18 mouse cellular contexts compared by ENCODE assay signal in genomic region chr6:88383734-88384133, GRCm38 (mm10).
A peak's percentile ranks its signal among the peaks of the same experiment; 100 is the strongest.
DNase-seq lines count a peak whose midpoint lies in the region; ATAC-seq and TF ChIP-seq lines count a peak whose summit lies in the region.
"Had no signal": no experiment of that assay in that cellular context is flagged by ENCODE, and none has a peak within 500 bp of the region (broad histone marks: within the 10 kb centered on the region; RNA-seq: fewer than 3 reads in every experiment).

No protein-coding gene starts in this region.

- H3K4me1 ChIP-seq in liver, adult 2 months (ENCODE audit: control insufficient read depth, insufficient read depth, low read length), result peaks cover 7% of the 10 kb centered on the region
- peaks cover 10% of the 10 kb centered on the region for H3K4me1 ChIP-seq in liver, embryonic 12.5 days
- peaks cover 16% of the 10 kb centered on the region for H3K4me1 ChIP-seq in intestine, embryonic 14.5 days (replicated peaks; ENCODE audit: control insufficient read depth, insufficient read depth, low read length)
- peaks cover 26% of the 10 kb centered on the region for H3K4me1 ChIP-seq in limb, embryonic 15.5 days
- H3K4me1 ChIP-seq in lung, postnatal 0 days (ENCODE audit: insufficient read depth, low read depth, low read length), result peaks cover 5% of the 10 kb centered on the region; the same call in 1 of the 2 replicates

- H3K27me3 ChIP-seq in liver, adult 2 months (ENCODE audit: control insufficient read depth, insufficient read depth, low read length), result no peaks in the 10 kb centered on the region
- no peaks in the 10 kb centered on the region for H3K27me3 ChIP-seq in liver, embryonic 12.5 days (replicated peaks)
- no peaks in the 10 kb centered on the region for H3K27me3 ChIP-seq in intestine, embryonic 14.5 days (replicated peaks; ENCODE audit: control insufficient read depth, insufficient read depth, low read length)
- no peaks in the 10 kb centered on the region for H3K27me3 ChIP-seq in limb, embryonic 15.5 days
- H3K27me3 ChIP-seq in lung, postnatal 0 days (replicated peaks; ENCODE audit: insufficient read depth, low read length), result no peaks in the 10 kb centered on the region
- H3K27me3 ChIP-seq: midbrain, embryonic 13.5 days; neural tube, embryonic 15.5 days had no signal

- peaks cover 16% of the 10 kb centered on the region; the same call in 1 of the 2 replicates for H3K79me2 ChIP-seq in liver, adult 2 months (ENCODE audit: control insufficient read depth, insufficient read depth, low read length)

- TF ChIP-seq CTCF in liver, adult 2 months (IDR thresholded peaks at IDR 0.05; ENCODE audit: low read depth, low read length), result no peak
- TF ChIP-seq CTCF in lung, postnatal 0 days (IDR thresholded peaks at IDR 0.05), result no peak

- H3K9me3 ChIP-seq in liver, embryonic 12.5 days (replicated peaks), result no peaks in the 10 kb centered on the region
- no peaks in the 10 kb centered on the region for H3K9me3 ChIP-seq in intestine, embryonic 14.5 days (ENCODE audit: control insufficient read depth, low read length)
- H3K9me3 ChIP-seq in limb, embryonic 15.5 days, result no peaks in the 10 kb centered on the region
- no peaks in the 10 kb centered on the region for H3K9me3 ChIP-seq in lung, postnatal 0 days (ENCODE audit: low read length)
- H3K9me3 ChIP-seq: midbrain, embryonic 13.5 days; neural tube, embryonic 15.5 days had no signal

- ATAC-seq in liver, embryonic 12.5 days, result no peak
- ATAC-seq in intestine, embryonic 14.5 days (replicated peaks; ENCODE audit: low FRiP score, low TSS enrichment, low read depth), result no peak
- ATAC-seq in limb, embryonic 15.5 days (ENCODE audit: insufficient number of reproducible peaks, low FRiP score, low TSS enrichment, low read depth), result no peak
- no peak for ATAC-seq in lung, postnatal 0 days
- ATAC-seq: forebrain, embryonic 14.5 days; midbrain, embryonic 13.5 days had no signal

- peak; percentile 88 for DNase-seq in liver, adult 2 months (ENCODE audit: extremely low read depth, low read depth, low spot score)
- DNase-seq in adipocyte (ENCODE audit: low spot score), result peak; percentile 33
- no peak for DNase-seq in intestine, embryonic 14.5 days (ENCODE audit: low spot score)
- no peak for DNase-seq in urinary bladder, adult 18-20 months (ENCODE audit: low spot score in 2 of 2)
- no peak for DNase-seq in gastrocnemius, adult 8-10 months (ENCODE audit: low spot score in 2 of 2)
- DNase-seq in lung, postnatal 0 days (ENCODE audit: low spot score), result no peak
- DNase-seq: cerebellum, postnatal 10 days; gastrocnemius, postnatal 36 days; heart, postnatal 10 days; liver; lung, adult 2 months had no signal

- no peak for TF ChIP-seq POLR2A in liver, adult 2 months (IDR thresholded peaks at IDR 0.05; ENCODE audit: extremely low read depth, insufficient read depth, low read length)

- no peak overlapping the region for H3K4me3 ChIP-seq in liver, adult 2 months (ENCODE audit: insufficient read depth, low read depth, low read length)
- H3K4me3 ChIP-seq in liver, embryonic 12.5 days, result no peak overlapping the region
- no peak overlapping the region for H3K4me3 ChIP-seq in intestine, embryonic 14.5 days (ENCODE audit: low read depth, low read length)
- H3K4me3 ChIP-seq in limb, embryonic 15.5 days, result no peak overlapping the region
- no peak overlapping the region for H3K4me3 ChIP-seq in lung, postnatal 0 days (ENCODE audit: low read depth, low read length)
- H3K4me3 ChIP-seq: left cerebral cortex, adult 2 months; midbrain, embryonic 13.5 days; myocyte; neural tube, embryonic 15.5 days had no signal

- H3K36me3 ChIP-seq in liver, adult 2 months (ENCODE audit: control insufficient read depth, insufficient read depth, low read length), result no peaks in the 10 kb centered on the region
- no peaks in the 10 kb centered on the region for H3K36me3 ChIP-seq in liver, embryonic 12.5 days
- no peaks in the 10 kb centered on the region for H3K36me3 ChIP-seq in intestine, embryonic 14.5 days (ENCODE audit: control insufficient read depth, insufficient read depth, low read length)
- no peaks in the 10 kb centered on the region for H3K36me3 ChIP-seq in limb, embryonic 15.5 days
- no peaks in the 10 kb centered on the region for H3K36me3 ChIP-seq in lung, postnatal 0 days (ENCODE audit: insufficient read depth, low read length)
- H3K36me3 ChIP-seq: midbrain, embryonic 13.5 days; neural tube, embryonic 15.5 days had no signal

- no peak overlapping the region for H3K9ac ChIP-seq in liver, adult 2 months (ENCODE audit: low read depth, low read length)
- no peak overlapping the region for H3K9ac ChIP-seq in liver, embryonic 12.5 days
- H3K9ac ChIP-seq in intestine, embryonic 14.5 days (ENCODE audit: low read length), result no peak overlapping the region
- no peak overlapping the region for H3K9ac ChIP-seq in limb, embryonic 15.5 days
- no peak overlapping the region for H3K9ac ChIP-seq in lung, postnatal 0 days (replicated peaks; ENCODE audit: low read depth)
- H3K9ac ChIP-seq: midbrain, embryonic 13.5 days; neural tube, embryonic 15.5 days had no signal

- TF ChIP-seq EP300 in lung, postnatal 0 days (IDR thresholded peaks at IDR 0.05), result no peak

- no peak overlapping the region for H3K4me2 ChIP-seq in liver, embryonic 12.5 days
- no peak overlapping the region for H3K4me2 ChIP-seq in intestine, embryonic 14.5 days (ENCODE audit: low read length)
- H3K4me2 ChIP-seq in limb, embryonic 15.5 days, result no peak overlapping the region
- no peak overlapping the region for H3K4me2 ChIP-seq in lung, postnatal 0 days (replicated peaks; ENCODE audit: low read depth, low read length)
- H3K4me2 ChIP-seq: midbrain, embryonic 13.5 days; neural tube, embryonic 15.5 days had no signal

- H3K27ac ChIP-seq in liver, adult 2 months (replicated peaks; ENCODE audit: insufficient read depth, low read depth, low read length), result no peak overlapping the region
- no peak overlapping the region for H3K27ac ChIP-seq in liver, embryonic 12.5 days
- 0 out of 2 replicates have a peak overlapping the region, but pooled peaks have one; percentile 39 for H3K27ac ChIP-seq in intestine, embryonic 14.5 days (ENCODE audit: low read depth)
- peak overlapping the region; percentile 64; the same call in 1 of the 2 replicates for H3K27ac ChIP-seq in limb, embryonic 15.5 days
- H3K27ac ChIP-seq in lung, postnatal 0 days (ENCODE audit: low read length), result no peak overlapping the region
- H3K27ac ChIP-seq: left cerebral cortex, adult 2 months; midbrain, embryonic 13.5 days; neural tube, embryonic 15.5 days had no signal

Comparison
In these comparisons a context has a peak if more than half of its experiments do, and no peak if none do; other contexts are left out.
1. DNase-seq: peak in liver, adult 2 months (single experiment) and adipocyte (single experiment); none in intestine, embryonic 14.5 days (single experiment), urinary bladder, adult 18-20 months (0 of 2), gastrocnemius, adult 8-10 months (0 of 2) and lung, postnatal 0 days (single experiment).
2. H3K27ac ChIP-seq: peak in intestine, embryonic 14.5 days (single experiment) and limb, embryonic 15.5 days (single experiment); none in liver, adult 2 months (single experiment), liver, embryonic 12.5 days (single experiment) and lung, postnatal 0 days (single experiment).